Mouse (Mus musculus): Measurements from ENCODE around the gene Btbd2.

- TF ChIP-seq POLR2A (IDR thresholded peaks at IDR 0.05; ENCODE audit: borderline replicate concordance, control insufficient read depth, low read depth, low read length) (no peak; the same call in 1 of the 2 replicates), CTCF (IDR thresholded peaks at IDR 0.05; ENCODE audit: control insufficient read depth, insufficient read depth, low read length) (no peak)
Observed at GRCm38 (mm10) chr10:80656130-80656862, 575 bp downstream of the Btbd2 start.

Data from bone marrow, adult 2 months (tissue).